Mouse (Mus musculus) urinary bladder, postnatal 14 days (tissue): Measurements from ENCODE around the gene Tns1.

ENCODE experiments used
- DNase-seq: peaks from one replicate; pipeline ENCODE4 v3.0.0; 2021; ENCODE audit warnings: low spot score

Tns1 gene

DNA sequence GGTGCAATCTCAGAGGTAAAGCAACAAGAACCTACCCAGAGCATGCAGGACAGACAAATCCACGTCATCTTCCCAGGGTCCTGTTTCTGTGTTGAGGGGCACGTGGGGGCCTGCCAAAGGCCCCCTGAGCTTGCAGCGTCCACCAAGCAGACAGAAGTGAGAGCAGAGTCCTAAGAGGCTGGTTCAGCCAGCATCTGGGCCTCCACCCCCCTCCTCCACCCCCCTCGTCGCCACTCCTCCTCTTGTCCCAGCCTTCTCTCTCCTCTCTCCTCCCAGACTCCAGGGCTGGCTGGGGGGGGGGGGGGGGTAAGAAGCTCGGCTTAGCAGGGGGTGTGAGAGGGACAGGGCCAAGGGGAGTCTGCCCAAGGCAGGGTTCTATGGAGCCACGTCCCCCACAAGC is 33.1 kb downstream of the Tns1 start:
- no peak for DNase-seq

DNA sequence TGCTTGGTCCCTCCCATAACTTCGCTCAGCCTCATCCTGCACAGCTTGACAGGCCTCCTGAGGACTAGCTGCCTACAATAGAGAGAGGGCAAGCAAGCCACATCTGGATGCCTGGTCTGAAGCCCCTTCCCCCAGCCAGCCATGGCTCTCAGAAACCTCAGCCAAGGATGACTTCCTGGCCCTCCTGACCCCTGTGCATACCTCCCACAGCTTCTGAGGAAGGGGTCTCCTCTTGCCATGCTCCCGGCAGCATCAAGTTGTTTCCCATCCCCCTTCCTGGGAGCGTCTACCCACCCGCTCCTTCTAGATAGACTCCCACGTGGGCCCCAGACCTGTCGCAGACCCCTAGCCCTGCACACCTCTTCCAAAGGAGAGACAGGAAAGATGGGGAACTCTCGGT is 33.9 kb downstream of the Tns1 start:
- DNase-seq = no peak

DNA sequence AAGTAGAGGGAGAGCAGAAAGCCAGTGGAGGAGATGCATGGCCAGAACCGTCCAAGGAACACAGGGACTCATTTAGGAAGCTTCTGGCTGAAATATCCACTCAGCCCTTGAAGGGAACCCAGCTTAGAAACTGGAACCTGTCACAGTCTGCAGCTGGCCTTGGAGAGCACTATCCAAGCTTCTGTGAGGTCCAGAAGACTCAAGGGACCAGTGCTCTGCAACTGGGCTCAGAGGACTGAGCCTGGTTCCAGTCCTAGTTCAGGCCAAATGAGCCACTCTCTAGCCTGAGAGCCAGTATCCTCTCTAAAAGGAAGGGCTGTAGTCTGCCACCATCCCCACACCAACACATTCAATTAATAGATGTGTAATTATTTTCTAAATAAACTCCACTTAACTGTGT is 35.7 kb downstream of the Tns1 start:
- DNase-seq = no peak

DNA sequence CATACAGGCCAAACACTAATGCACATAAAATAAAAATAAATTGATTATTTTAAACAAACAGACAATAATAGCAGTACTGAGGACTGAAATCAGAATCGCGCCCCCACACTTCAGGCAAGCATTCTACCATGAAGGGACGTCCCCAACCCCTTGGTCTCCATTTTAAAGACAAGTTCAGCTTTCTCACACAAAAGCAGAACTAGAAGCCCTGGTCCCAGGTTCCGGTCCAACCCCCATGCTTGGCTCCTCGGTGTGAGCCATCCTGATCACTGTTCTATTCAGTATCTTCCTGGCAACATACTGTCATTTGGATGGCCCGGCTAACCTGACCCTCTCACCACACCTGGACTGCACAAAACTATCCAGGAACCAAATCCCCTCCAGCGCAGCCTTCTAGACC is 38.7 kb downstream of the Tns1 start:
- DNase-seq = no peak

DNA sequence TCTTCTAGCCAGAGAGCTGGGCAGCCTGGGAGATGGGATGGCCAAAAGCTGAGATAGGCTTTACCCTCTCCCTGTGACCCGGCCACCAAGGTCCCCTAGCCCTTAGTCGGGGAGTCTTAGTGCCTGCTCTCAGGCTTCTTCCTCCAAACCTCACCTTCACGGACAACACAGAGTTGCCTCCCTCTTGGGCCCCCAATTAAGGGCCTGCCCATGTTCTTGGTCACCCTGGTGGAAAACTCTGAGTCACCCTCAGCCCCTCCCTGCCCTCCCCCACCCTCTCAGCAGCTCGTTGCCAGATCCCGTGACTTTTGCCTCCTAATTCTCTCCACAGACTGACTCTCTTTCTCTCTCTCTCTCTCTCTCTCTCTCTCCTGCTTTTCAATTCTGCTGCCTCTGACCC is 39.5 kb downstream of the Tns1 start:
- peak; percentile 47 for DNase-seq

DNA sequence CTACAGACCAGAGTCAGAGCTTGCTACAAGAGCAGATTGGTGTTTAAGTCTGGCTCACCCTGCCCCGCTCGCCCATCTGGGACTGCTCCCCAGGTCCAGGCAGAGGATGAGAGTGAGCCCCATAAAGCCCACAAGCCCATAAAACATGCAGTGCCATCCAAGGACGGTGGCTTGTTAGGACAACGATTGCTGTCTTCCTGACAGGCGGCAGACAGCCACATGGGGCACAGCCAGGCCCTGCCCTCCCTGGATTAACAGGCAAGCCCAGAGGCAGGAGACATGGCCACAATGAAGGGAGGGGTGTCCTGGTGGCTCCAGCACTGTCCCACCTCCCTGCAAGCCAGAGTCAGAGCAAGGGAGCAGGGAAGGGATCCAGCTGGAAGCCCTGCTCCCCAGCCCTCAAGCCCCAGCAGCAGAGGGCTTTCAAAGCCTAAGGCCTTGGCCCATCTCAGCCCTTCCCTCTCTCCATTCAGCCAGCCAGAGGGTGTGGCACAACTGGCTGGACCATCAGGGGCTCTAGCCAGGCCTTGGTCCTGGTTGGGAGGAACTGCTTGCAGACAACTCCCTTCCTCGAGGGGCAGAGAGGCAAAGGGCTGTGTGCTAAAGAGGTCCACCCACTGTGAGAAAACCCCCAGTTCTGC is 40.1 kb downstream of the Tns1 start:
- DNase-seq = peak; percentile 74

DNA sequence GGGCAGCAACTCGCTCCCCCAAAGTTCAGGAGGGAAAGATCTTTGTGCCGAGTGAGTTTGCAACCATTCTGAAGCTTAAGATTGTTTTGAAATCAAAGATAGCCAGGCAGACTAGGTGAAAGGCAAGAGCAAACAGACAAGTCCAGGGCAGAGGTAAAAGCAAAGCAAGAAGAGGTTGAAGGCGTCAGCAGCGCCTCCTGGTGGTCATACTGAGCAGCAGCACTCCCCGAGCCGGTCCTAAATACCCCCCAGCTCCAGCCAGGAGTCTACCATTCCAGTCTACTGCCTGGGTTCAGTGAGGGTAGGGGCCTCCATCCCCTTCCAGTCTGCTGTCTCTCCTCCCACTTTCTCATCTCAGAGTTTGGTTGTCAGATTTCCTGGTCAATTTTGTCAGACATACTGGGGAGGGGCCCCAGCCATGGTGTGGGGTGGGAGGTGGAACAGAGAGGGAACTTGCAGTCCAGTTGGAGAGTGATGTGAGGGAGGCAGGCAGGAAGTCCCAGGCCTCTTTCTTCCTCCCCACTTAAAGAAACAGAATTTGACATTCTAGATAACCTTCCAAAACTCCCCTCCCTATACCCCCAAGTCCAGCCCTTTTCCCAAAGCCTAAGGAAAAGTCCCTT is 41.3 kb downstream of the Tns1 start:
- DNase-seq = peak; percentile 72

DNA sequence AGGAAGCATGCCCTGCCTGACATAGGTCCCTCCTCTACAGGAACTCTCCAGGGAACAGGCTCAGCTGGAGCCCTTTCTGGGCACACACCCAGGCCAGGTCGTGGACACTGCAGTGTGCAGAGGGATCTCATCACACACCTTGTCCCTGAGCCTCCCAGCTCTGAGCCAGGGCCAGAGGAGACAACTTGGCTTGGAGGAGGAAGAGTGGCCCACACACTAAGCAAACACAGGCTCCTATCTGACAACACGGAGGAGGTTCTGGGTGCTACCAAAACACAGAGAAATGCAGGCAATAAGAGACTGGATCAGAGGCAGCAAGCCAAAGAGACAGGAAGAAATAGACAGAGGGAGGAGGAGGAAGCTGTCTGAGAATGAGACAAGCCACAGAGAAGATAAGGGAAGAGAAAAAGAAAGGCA is 42.7 kb downstream of the Tns1 start:
- no peak for DNase-seq

DNA sequence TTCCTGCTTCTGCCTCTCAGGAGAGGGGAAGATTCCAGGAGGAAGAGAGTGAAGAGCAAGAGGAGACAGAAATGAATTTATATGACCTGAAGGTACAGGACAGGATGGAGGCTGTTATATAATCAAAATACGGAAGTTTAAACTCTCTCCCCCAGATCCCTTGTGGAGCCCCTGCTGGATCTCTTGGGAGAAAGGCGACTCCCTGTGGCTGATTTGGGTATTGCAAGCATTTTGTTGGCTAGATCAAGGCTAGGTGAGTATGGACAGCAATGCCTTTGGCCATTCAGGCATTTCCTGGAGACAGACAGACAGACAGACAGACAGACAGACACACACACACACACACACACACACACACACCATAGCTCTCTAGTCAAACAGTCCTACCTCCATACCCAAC is 46.9 kb downstream of the Tns1 start:
- DNase-seq = peak; percentile 87

DNA sequence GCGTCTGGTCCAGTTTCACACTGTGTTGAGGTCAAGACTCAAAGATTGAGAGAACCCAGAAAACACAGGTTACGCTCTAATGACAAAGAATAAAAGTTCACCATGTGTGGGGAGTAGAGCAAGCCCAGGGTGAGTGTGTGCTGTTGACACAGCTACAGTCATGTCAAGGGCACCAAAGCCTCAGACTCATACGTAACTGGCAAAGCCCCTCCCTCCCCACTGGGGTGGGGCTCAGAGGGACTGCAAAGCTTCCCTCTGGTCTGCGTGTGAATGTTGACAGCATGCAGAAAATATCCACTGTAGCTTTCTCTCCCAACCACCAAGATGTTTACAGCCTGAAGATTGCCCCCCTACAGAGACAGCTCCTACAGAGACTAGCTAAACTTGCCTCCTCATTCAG is 48.0 kb downstream of the Tns1 start:
- DNase-seq = no peak

DNA sequence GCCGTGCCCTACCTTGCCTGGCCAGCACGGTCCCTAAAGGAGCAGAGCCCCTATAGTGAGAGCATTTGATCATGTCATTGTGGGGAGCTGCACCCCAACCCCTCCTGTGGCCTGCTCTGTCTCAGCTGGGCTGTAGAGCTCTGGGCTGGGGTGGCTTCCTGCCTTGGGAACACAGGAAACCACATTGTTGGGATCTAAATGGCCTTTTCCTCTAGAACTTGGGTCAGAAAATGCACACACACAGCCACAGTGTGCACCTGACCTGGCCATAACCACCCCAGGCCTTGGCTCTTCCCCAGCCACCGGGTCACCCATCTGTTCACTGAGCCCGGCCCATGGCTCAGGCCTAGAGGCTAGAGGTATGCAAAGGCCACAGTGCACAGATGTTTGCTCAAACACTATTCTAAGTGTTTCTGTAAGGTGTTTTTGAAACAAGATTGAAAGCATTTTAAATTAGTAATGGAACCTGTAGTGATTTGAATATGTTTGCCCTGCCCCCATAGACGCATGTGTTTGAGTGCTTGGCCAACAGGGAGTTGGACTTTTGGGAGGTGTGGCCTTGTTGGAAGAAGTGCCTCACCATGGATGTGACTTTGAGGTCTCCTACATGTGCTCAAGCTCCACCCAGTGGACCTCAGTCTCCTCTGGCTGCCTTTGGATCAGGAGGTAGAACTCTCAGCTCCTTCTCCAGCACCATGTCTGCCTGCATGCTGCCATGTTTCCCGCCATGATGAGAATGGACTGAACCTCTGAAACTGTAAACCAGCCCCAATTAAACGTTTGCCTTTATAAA is 49.4 kb downstream of the Tns1 start:
- DNase-seq = no peak

DNA sequence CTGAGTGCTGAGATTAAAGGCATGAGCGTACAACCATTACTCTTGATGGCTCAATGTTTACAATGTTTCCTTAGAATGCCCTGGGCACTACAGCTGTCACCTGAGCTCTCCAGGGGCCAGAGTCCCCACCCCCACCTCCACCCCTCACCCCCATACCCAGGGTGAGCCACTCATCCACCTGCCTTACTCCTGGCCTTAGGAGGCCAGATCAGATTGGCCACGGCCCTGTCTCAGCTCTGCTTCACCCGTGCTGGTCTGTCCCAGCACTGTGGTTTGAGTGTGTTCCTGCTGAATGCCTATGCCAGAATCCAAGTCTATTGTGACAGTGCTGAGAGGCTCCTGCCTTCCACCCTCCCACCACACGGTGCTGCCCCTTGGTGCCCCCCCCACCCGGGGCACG is 50.5 kb downstream of the Tns1 start:
- no peak for DNase-seq

DNA sequence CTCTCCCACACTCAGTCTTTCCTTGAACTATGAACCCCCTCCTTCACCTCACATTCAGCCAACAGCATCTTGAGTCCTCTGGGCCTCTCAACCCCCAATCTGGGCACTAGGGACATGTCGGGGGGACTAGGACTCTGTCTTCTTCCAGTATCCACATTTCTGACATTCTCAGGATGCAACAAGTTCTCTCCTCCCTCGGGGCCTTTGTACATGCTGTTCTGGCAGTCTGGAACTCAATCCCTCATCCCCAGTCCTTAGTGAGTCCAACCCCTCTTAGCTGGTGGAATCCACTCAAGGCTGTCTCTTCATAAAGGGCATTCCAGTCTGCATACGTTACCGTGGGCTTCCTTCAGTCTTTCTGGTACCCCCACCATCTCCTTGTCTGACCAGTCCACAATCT is 53.5 kb downstream of the Tns1 start:
- no peak for DNase-seq

DNA sequence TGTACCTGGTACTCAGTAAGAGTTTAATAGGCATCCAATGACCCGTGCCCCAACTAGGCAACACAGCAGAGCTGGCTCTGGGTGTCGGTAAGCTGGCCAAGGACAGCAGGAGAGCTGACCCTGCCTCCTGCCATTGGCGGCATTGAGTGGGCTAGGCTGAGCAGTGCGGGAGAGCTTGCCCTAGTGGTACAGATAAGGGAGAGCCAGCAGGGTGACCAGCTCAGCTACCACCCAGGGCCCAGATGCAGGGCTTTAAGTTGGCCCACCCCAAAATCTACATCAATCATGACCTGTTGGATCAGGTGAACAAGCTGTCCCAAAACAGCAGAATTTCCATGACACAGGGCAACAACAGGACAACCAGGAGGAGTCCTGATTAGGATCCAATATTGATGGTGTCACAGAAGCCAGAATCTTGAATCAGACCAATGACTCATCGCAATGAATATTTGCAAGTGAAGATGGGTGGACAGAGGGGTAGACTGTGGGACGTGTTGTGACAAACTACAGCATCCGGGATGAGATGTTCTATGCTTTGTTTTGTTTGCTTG is 54.2 kb downstream of the Tns1 start:
- DNase-seq = no peak

DNA sequence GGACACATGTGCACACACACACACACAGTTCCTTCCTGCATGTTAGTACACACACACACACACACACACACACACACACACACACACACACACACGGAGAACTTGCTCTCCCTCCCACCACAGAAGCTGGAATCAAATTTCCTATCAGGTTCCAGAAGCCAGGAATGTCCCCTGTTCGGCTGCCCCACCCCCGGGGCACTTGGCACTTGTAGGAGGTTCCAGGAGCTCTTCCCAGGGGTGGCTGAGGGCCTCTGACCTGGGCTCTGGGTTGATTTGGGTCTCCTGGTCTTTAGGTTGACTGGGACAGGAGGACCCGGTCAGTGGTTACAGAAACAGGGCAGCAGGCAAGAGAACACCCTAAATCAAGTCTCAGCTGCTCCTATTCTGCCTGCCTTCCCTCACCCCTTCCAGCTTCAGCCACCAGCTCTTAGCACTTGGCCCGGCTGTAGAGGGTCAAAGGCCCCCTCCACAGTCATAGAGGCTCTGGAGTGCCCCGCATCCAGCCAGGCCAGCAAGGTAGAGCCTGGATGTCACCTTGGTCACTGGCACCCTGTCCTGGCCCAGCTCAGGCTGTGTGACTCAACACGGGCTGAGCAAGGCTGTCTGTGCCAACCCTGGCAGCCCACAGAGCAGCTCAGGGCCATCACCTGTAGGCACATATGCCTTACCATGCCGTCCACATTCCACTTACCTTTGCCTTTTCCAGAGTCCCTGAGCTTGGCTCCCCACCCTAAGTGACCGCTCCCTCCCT is 55.0 kb downstream of the Tns1 start:
- no peak for DNase-seq

DNA sequence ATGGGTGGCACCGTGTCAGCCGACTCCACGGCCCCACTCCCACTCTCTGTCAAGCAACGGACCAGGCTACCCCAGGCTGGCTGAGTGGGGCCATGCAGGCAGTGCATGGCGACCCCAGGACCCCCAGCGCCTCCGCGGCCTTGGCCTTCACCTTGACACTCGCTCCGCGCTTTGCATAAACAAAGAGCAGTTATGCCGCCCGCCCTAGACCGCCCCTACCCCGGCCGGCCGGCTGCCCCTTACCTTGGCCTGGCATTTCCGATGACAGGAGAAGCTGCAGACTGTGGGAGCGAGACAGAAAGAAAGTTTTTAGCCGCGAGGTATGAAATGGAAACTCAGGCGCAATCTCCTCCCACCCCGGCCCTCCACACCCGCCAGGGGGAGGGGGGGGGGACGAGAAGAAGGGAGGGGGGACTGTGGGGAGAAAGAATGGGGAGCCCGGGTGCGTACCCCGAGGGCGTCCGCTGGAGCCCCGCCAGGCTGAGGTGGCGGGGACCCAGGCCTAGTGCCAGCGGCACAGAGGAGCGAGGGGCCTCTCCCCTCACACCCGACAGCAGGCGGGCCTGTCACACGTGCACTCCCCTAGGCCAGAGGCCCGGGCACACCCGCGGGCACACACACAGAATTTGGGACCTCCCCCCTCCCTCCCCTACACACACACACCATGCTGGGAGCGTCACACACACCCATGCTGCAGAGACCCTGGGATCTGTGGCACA is 55.7 kb downstream of the Tns1 start:
- DNase-seq = no peak

DNA sequence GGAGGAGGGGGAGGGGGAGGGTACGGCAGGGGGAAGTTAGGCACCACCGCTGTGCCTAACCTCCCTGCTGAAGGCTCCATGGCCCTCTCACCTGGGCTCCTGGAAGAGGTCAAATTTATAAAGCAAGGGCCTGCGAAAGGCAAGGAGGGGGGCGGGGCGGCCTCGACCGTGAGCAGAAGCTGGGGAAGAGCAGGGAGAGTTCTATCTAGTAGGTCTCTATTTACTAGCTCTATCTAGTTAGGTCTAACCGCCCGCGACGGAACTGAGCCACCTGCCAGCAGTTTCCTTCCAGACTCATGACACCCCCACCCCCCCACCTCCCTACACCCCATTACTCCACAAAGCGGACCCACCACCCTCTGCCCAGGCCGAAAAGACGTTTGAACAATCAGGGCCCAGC is 56.4 kb downstream of the Tns1 start:
- DNase-seq = no peak

DNA sequence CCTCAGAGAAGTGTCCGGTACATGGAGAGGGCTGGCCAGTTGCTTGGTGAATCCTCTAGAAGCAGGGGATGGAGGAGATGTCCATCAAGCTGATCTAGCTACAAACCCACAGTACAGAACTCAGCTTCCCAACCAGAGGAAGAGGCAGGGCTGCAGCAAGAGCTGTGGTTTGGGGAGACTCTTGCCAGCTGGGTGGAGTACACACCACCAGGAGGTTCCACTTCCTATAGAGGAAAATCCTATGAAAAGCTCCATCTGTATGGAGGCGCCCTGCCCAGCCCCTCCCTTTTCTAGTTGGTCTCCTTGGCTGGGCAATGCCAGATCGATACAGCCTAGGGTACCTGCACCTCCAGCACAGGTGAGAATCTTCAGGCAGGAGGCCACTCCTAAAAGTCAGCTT is 57.7 kb downstream of the Tns1 start:
- no peak for DNase-seq

DNA sequence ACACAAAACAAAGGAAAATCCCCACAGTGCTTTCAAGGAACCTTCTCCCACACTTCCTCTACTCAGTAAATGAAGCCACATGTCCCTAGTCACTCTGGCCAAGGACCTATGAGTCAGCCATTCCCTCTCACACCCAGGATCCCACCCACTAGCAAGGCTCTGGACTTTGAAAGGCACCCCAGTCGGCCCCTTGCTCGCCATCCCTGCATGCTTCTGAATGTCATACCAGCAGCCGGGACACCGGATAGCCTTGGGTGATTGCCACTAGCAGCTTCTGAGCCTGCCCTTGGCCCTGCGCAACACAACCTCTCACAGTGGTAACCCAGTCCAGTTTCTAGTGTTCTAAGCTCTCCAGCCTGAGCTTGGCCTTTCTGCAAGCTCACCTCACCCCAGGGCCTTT is 58.2 kb downstream of the Tns1 start:
- DNase-seq = no peak

DNA sequence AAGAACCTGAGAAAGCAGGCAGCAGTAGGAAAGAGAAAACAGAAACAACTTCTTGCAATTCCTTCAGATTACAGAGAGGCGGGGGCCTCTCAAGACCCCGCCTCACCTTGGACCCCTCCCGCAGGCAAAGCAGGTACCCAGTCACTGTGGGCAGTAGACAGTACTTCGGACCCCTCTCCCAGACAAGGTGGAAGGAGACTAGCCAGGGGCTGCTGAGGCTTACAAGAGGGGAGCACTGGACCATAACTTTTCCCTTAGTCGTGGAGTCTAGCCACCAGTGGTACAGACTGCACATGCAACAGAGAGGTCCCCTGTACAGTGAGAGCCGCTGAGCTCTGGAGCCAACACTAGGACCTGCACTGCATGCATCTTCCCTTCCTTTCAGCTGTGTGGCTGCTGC is 64.2 kb downstream of the Tns1 start:
- DNase-seq = no peak

DNA sequence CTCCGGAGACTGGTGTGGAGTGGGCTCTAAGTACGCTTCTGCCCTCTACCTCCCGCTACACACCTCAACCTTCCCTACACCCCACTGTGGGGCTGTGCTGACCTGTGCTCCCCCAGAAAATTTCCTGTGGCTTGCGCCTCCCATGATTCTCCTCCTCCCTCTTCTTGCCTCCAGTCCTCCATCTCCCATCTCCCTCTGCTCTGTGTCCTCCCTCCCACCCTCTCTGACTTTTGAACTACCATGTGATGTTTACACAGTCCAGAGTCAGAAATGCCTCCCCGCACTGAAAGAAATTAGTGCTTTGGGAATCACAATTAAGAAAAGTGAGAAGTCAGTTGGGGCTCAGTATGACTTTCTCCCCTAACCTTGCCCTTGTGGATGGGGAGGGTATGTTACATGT is 64.7 kb downstream of the Tns1 start:
- DNase-seq = no peak

DNA sequence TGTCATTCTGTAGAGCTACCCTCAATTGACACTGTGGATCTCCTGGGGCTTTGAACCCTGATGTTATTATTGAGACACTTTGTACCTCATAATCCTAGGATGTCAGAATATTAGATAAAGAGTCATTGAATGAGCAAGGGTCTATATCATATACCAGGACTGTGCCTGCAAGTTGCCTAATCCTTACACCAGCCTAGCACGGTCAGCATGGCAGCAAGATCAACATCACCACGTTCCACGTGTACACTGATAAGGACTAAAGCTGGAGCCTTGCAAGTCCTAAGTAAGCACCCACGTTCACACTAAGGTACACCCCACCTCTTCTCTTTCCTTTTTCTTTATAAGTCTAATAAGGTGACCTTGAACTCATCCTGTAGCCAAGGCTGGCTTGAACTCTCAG is 65.5 kb downstream of the Tns1 start:
- no peak for DNase-seq
